Mouse (Mus musculus): Measurements from ENCODE around the gene Cabp2. TPM values are rescaled to one million over a fixed set of nuclear protein-coding genes. Genes with fewer than 3 reads are reported as not detected.
"Not testable (repeated sequence)": the region's sequence is repeated elsewhere in the genome, so short reads cannot be mapped to it uniquely, and the experiment has no call there.

Cabp2 gene
- polyA plus RNA-seq, 1 experiment from 2014 or later, result not detected

DNA sequence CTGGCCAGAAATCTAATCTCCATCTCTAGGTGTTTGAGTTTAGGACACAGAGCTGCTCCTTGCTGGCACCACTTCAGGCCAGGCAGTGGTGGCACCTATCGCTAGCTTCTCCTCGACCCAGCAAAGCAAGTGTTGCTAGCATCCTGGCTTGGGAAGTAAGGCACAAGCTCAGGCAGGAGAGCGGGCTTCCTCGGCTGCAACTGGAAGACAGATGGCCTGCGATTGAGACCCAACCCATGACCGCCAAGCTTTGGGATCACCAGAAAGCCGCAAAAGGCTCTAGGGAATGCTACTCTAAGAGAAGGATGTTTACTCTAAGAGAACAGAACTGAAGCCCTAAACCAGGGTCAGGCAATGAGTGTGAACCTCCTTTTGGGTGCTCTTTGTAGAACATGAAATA lies 48.1 kb downstream of the Cabp2 start:
- H3K9me3 ChIP-seq (ENCODE audit: control insufficient read depth, low read length), result no peaks in the 10 kb centered on the region
- WGBS, result 92% methylated on average over 7 of the region's 7 CpGs
- H3K36me3 ChIP-seq (ENCODE audit: control insufficient read depth, insufficient read depth, low read length), result peaks cover 13% of the 10 kb centered on the region
- H3K4me2 ChIP-seq (ENCODE audit: low read depth, severe bottlenecking), result no peak overlapping the region
- no peak overlapping the region for H3K4me3 ChIP-seq (ENCODE audit: low read depth, low read length)
- no peak overlapping the region for H3K27ac ChIP-seq (replicated peaks; ENCODE audit: low read depth, low read length)
- DNase-seq (ENCODE audit: low spot score) (no peak), ATAC-seq (ENCODE audit: insufficient number of reproducible peaks, low FRiP score, low TSS enrichment, low read depth) (no peak)
- H3K27me3 ChIP-seq (ENCODE audit: control insufficient read depth, insufficient read depth, low read length), result no peaks in the 10 kb centered on the region
- peaks cover 9% of the 10 kb centered on the region for H3K4me1 ChIP-seq (ENCODE audit: control insufficient read depth, insufficient read depth, low read length)
- H3K9ac ChIP-seq (ENCODE audit: low read length), result no peak overlapping the region

DNA sequence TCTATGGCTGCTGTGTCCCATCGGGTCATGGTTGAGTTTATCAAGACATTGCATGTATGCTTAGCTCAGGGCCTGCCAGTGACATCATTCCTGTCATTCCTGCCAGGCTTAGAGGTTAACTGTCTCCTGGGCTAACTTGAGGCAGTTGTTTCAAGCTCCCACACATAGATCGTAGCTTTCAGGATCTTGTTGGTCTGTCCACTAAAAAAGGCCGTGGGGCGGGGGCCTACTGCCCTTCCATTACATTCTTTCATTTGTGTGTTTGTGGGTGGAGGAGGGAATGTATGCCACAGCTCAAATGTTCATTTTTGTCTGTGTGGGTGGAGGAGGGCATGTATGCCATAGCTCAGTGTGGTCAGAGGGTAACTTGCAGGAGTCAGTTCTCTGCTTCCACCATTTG lies 48.7 kb downstream of the Cabp2 start:
- H3K27ac ChIP-seq (replicated peaks; ENCODE audit: low read depth, low read length), result no peak overlapping the region
- H3K9me3 ChIP-seq (ENCODE audit: control insufficient read depth, low read length), result no peaks in the 10 kb centered on the region
- no peaks in the 10 kb centered on the region for H3K27me3 ChIP-seq (ENCODE audit: control insufficient read depth, insufficient read depth, low read length)
- H3K4me3 ChIP-seq (ENCODE audit: low read depth, low read length), result no peak overlapping the region
- no peak overlapping the region for H3K4me2 ChIP-seq (ENCODE audit: low read depth, severe bottlenecking)
- DNase-seq (ENCODE audit: low spot score), result no peak
- H3K9ac ChIP-seq (ENCODE audit: low read length), result no peak overlapping the region
- peaks cover 7% of the 10 kb centered on the region for H3K4me1 ChIP-seq (ENCODE audit: control insufficient read depth, insufficient read depth, low read length)
- WGBS, result 91% methylated on average over 4 of the region's 4 CpGs
- H3K36me3 ChIP-seq (ENCODE audit: control insufficient read depth, insufficient read depth, low read length), result peaks cover 13% of the 10 kb centered on the region
- ATAC-seq (ENCODE audit: insufficient number of reproducible peaks, low FRiP score, low TSS enrichment, low read depth), result no peak

DNA sequence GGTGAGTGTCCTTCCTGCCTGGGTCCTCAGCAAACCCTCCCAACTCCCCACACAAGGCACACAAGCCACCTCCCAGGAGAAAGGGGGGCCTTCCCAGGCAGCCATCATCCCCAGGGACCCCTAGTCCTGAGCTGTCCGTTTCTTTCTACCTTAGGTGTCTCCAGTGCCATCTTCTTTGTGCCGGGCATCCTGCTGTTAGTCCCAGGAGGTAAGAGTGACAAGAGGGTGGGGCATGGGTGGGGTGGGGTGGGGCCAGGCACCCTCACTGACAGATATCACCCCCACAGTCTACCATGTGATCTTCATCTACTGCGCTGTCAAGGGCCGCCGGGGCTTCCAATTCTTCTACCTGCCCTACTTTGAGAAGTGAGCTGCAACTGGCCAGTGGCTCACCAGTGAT lies 49.7 kb downstream of the Cabp2 start:
- DNase-seq (ENCODE audit: low spot score) (no peak), ATAC-seq (ENCODE audit: insufficient number of reproducible peaks, low FRiP score, low TSS enrichment, low read depth) (no peak)
- Histone ChIP-seq H3K4me1 (ENCODE audit: control insufficient read depth, insufficient read depth, low read length) (peaks cover 7% of the 10 kb centered on the region), H3K4me2 (ENCODE audit: low read depth, severe bottlenecking) (no peak overlapping the region), H3K36me3 (ENCODE audit: control insufficient read depth, insufficient read depth, low read length) (peaks cover 13% of the 10 kb centered on the region), H3K9me3 (ENCODE audit: control insufficient read depth, low read length) (no peaks in the 10 kb centered on the region), H3K27me3 (ENCODE audit: control insufficient read depth, insufficient read depth, low read length) (no peaks in the 10 kb centered on the region), H3K27ac (replicated peaks; ENCODE audit: low read depth, low read length) (no peak overlapping the region), H3K9ac (ENCODE audit: low read length) (no peak overlapping the region), H3K4me3 (ENCODE audit: low read depth, low read length) (no peak overlapping the region)
- WGBS, result 89% methylated on average over 5 of the region's 5 CpGs

DNA sequence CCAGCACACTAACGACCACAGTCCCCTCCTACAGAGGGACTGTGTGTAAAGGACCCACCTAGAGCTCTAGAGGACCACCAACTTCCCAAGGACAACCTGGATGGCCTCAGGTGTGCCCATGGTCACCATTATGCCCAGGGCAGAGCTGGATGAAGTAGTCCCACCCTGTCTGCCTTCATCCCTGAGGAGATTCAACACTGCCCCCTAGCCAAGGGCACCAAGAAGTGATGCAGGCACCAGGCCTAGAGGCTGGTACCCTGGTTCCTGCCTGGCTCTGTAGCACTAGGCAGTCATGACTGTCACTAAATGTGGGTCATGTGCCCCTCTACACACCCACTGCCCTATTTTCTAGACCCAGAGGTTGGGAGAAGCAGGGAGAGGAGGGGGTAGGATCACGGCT lies 50.4 kb downstream of the Cabp2 start:
- no peak for ATAC-seq (ENCODE audit: insufficient number of reproducible peaks, low FRiP score, low TSS enrichment, low read depth)
- no peak overlapping the region for H3K4me3 ChIP-seq (ENCODE audit: low read depth, low read length)
- peaks cover 3% of the 10 kb centered on the region for H3K4me1 ChIP-seq (ENCODE audit: control insufficient read depth, insufficient read depth, low read length)
- H3K27ac ChIP-seq (replicated peaks; ENCODE audit: low read depth, low read length), result no peak overlapping the region
- DNase-seq (ENCODE audit: low spot score), result no peak
- no peaks in the 10 kb centered on the region for H3K27me3 ChIP-seq (ENCODE audit: control insufficient read depth, insufficient read depth, low read length)
- H3K9me3 ChIP-seq (ENCODE audit: control insufficient read depth, low read length), result no peaks in the 10 kb centered on the region
- no peak overlapping the region for H3K9ac ChIP-seq (ENCODE audit: low read length)
- WGBS, result 83% methylated on average over 2 of the region's 2 CpGs
- peaks cover 13% of the 10 kb centered on the region for H3K36me3 ChIP-seq (ENCODE audit: control insufficient read depth, insufficient read depth, low read length)
- no peak overlapping the region for H3K4me2 ChIP-seq (ENCODE audit: low read depth, severe bottlenecking)

DNA sequence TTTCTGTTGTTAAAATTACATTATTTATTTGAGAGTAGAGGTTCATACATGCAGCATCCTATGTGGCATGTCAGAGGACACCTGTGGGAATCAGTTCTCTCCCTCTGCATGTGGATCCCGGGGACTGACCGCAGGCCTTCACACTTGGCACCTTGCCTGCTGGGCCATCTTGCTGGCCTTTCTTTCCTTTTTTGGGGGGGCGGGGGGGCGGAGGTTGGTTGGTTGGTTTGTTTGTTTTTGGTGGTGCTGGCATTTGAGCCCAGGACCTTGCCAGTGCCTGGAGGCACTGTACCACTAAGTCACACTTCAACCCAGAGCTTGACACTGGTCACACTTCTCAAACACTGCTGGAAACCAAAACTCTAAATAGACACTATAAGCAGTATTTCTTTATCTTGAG lies 53.0 kb downstream of the Cabp2 start:
- Histone ChIP-seq H3K4me3 (ENCODE audit: low read depth, low read length) (no peak overlapping the region), H3K36me3 (ENCODE audit: control insufficient read depth, insufficient read depth, low read length) (peaks cover 8% of the 10 kb centered on the region; the same call in 1 of the 2 replicates), H3K27ac (replicated peaks; ENCODE audit: low read depth, low read length) (no peak overlapping the region), H3K9me3 (ENCODE audit: control insufficient read depth, low read length) (no peaks in the 10 kb centered on the region), H3K27me3 (ENCODE audit: control insufficient read depth, insufficient read depth, low read length) (no peaks in the 10 kb centered on the region), H3K4me2 (ENCODE audit: low read depth, severe bottlenecking) (no peak overlapping the region), H3K4me1 (ENCODE audit: control insufficient read depth, insufficient read depth, low read length) (no peaks in the 10 kb centered on the region), H3K9ac (ENCODE audit: low read length) (no peak overlapping the region)
- WGBS, result 94% methylated on average over 4 of the region's 4 CpGs
- ATAC-seq (ENCODE audit: insufficient number of reproducible peaks, low FRiP score, low TSS enrichment, low read depth) (no peak), DNase-seq (ENCODE audit: low spot score) (no peak)

DNA sequence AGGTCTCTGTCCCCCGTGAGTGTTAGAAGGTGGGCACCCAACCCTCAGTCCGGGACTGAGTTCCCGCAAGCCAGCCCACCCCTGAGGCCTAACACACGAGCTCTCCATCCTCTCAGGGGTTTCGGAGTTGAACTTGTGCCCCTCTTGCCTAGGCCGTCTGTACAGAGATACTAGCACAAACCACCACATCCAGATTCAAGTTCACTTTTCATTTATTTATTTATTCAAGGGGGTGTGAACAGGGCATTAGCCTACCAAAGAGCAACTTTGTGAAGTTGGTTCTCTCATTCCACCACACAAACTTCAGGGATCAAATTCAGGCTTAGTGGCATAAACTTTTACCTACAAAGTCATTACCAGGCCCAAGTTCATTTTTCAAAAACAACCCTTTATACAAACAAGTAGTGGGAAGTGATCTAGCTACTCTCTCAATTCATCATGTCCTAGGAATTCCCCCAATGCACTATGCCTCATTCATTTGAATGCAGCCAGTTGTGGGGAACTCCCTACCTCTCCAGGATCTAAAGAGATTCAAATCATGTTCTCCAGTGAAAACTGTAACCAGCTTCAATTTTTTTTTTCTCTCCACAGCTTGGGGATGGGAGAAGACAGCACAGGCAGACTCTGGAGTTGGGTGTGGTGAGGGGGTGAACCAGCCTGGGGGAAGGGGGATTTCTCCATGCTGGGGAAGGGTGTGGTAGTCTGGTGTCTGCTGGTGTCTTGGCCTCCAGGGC lies 54.0 kb downstream of the Cabp2 start:
- not testable (repeated sequence) for ATAC-seq (ENCODE audit: insufficient number of reproducible peaks, low FRiP score, low TSS enrichment, low read depth); DNase-seq (ENCODE audit: low spot score); H3K27me3 ChIP-seq (ENCODE audit: control insufficient read depth, insufficient read depth, low read length); H3K4me1 ChIP-seq (ENCODE audit: control insufficient read depth, insufficient read depth, low read length); H3K36me3 ChIP-seq (ENCODE audit: control insufficient read depth, insufficient read depth, low read length); H3K9me3 ChIP-seq (ENCODE audit: control insufficient read depth, low read length); H3K4me3 ChIP-seq (ENCODE audit: low read depth, low read length); H3K9ac ChIP-seq (ENCODE audit: low read length); H3K27ac ChIP-seq (replicated peaks; ENCODE audit: low read depth, low read length); H3K4me2 ChIP-seq (ENCODE audit: low read depth, severe bottlenecking)
- 79% methylated on average over 6 of the region's 6 CpGs for WGBS

DNA sequence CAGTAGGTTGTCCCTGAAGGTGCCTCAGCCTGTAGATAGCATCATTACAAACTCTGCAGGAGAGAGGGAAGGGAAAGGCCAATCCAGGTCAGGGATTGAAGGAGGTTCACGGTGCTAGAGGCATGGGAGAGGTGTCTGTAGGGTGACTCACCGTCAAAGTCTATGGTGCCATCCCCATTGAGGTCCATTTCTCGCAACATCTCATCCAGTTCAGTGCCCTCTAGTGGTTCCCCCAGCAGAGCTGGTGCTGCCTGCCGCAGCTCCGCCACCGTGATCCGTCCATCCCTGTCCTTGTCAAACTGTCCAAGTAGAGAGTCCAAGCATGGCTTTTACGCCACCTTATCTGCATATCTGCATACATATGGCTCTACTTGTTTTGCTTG lies 54.6 kb downstream of the Cabp2 start:
- not testable (repeated sequence) for H3K36me3 ChIP-seq (ENCODE audit: control insufficient read depth, insufficient read depth, low read length); H3K27ac ChIP-seq (replicated peaks; ENCODE audit: low read depth, low read length); H3K9me3 ChIP-seq (ENCODE audit: control insufficient read depth, low read length); H3K4me1 ChIP-seq (ENCODE audit: control insufficient read depth, insufficient read depth, low read length); H3K4me2 ChIP-seq (ENCODE audit: low read depth, severe bottlenecking); DNase-seq (ENCODE audit: low spot score); H3K27me3 ChIP-seq (ENCODE audit: control insufficient read depth, insufficient read depth, low read length); H3K4me3 ChIP-seq (ENCODE audit: low read depth, low read length); H3K9ac ChIP-seq (ENCODE audit: low read length); ATAC-seq (ENCODE audit: insufficient number of reproducible peaks, low FRiP score, low TSS enrichment, low read depth)
- WGBS, result 25% methylated on average over 8 of the region's 8 CpGs

DNA sequence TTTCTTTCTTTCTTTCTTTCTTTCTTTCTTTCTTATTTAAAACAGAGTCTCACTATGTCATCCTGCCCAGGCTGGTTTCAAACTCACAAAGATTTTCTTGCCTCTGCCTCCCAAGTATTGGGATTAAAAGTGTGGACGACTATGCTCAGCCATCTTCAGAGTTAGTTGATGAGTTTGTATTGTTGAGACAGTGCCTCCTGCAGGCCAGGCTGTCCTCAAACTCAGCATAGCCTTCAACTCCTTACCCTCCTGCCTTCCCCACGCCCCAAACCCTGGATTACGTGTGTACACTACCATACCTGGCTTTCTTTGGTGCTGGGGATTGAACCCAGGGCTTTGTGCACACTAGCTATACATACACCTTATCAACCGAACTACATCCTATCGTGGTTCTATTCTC lies 55.1 kb downstream of the Cabp2 start:
- H3K9me3 ChIP-seq (ENCODE audit: control insufficient read depth, low read length), result no peaks in the 10 kb centered on the region
- ATAC-seq (ENCODE audit: insufficient number of reproducible peaks, low FRiP score, low TSS enrichment, low read depth) (no peak), DNase-seq (ENCODE audit: low spot score) (no peak)
- H3K27ac ChIP-seq (replicated peaks; ENCODE audit: low read depth, low read length), result no peak overlapping the region
- WGBS, result 80% methylated on average over 5 of the region's 5 CpGs
- H3K9ac ChIP-seq (ENCODE audit: low read length), result no peak overlapping the region
- H3K27me3 ChIP-seq (ENCODE audit: control insufficient read depth, insufficient read depth, low read length), result no peaks in the 10 kb centered on the region
- peaks cover 8% of the 10 kb centered on the region; the same call in 1 of the 2 replicates for H3K36me3 ChIP-seq (ENCODE audit: control insufficient read depth, insufficient read depth, low read length)
- H3K4me3 ChIP-seq (ENCODE audit: low read depth, low read length), result no peak overlapping the region
- H3K4me1 ChIP-seq (ENCODE audit: control insufficient read depth, insufficient read depth, low read length), result no peaks in the 10 kb centered on the region
- H3K4me2 ChIP-seq (ENCODE audit: low read depth, severe bottlenecking), result no peak overlapping the region

All from limb, embryonic 11.5 days (tissue).